Mouse (Mus musculus): ENCODE results near the gene Atp9a.

Atp9a gene

GRCm38 (mm10) chr2:168600750-168601490, 141.3 kb downstream of the Atp9a start:
- DNase-seq (ENCODE audit: low read depth, low spot score), result no peak

- DNase-seq (ENCODE audit: low read depth, low spot score), result no peak
Measured at GRCm38 (mm10) chr2:168595693-168596092, 146.5 kb downstream of the Atp9a start.

DNA sequence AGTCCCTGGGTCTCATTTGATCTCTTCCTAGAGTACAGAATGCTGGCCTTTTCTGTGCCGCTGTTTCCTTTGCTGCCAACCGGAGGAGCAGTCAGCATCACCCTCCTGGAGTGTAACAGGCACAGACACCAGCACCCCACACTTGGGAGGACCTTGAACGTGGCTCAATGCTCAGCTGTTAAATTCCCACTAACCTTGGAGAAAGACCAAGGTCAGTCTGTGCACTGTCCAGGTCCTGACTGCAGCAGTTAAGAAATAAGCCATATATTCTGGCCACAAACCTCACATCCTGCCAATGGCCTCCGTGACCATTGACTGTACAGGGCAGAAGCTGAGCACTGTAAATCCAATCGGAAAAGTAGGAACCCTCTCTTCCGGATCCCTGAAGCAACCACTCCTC, 148.5 kb downstream of the Atp9a start:
- no peak for DNase-seq (ENCODE audit: low read depth, low spot score)

DNA sequence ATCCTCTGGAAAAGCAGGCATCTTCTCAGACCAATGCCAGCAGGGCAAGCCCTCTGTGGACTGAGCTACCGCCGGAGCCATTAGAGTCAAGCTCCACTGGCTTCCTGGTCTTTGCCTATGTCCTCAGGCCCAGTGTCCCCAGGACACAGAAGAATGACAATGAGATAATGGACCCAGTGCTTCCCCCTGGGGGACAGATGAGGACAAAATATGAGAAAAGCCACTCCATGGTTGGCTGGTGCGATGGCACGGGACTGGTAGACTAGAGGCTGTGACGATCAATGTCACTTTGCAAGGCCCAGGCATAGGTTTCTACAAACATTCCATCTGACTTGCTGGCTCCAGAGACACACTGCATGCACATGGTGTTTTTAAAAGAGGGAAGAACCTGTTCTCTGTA, 149.2 kb downstream of the Atp9a start:
- DNase-seq (ENCODE audit: low read depth, low spot score), result no peak

DNA sequence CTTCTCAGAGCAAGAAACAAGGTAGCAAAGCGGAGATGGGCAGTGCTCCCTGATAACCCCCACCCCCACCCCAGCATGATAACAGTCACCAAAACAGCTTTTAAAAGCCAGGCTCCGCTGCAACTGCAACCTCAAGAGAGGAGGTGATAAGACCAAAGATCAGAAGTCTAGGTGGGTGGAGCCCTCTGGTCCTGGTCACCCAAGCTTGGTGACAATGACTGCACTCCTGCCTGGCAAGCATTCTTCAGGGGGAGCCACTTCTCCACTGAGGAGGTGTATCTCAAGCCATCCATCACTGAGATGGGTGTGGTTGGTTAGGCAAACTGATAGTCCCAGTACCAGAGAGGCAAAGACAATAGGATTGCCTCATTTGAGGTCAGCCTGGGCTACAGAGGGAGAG, 151.1 kb downstream of the Atp9a start:
- DNase-seq (ENCODE audit: low read depth, low spot score), result no peak

- DNase-seq (ENCODE audit: low read depth, low spot score), result no peak
Measured at GRCm38 (mm10) chr2:168590556-168590955, 151.7 kb downstream of the Atp9a start.

DNA sequence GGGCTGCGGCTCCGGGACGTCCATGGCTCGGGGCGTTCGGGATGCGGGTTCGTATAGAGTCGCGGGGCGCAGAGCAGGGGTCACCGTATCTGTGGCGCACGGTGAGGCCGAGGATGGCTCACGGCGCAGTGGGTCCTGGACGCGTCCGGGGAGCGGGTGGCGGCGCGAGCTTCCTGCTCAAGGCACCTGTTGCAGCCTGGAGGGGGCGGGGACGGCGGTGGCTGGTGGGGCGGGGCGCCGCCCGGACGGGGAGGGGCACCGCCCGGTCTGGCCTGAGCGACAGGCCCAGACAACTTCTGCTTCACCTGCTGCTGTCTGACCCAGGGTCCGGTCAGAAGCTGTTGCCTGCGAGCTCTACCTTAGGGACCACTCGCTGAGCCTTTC, 152.0 kb downstream of the Atp9a start:
- DNase-seq (ENCODE audit: low read depth, low spot score), result no peak

- DNase-seq (ENCODE audit: low read depth, low spot score), result no peak
Measured at GRCm38 (mm10) chr2:168589368-168590167, 152.6 kb downstream of the Atp9a start.

GRCm38 (mm10) chr2:168588591-168589367, 153.4 kb downstream of the Atp9a start:
- no peak for DNase-seq (ENCODE audit: low read depth, low spot score)

- DNase-seq (ENCODE audit: low read depth, low spot score), result no peak
Measured at GRCm38 (mm10) chr2:168587159-168587558, 155.1 kb downstream of the Atp9a start.

- no peak for DNase-seq (ENCODE audit: low read depth, low spot score)
Measured at GRCm38 (mm10) chr2:168586512-168586911, 155.7 kb downstream of the Atp9a start.

DNA sequence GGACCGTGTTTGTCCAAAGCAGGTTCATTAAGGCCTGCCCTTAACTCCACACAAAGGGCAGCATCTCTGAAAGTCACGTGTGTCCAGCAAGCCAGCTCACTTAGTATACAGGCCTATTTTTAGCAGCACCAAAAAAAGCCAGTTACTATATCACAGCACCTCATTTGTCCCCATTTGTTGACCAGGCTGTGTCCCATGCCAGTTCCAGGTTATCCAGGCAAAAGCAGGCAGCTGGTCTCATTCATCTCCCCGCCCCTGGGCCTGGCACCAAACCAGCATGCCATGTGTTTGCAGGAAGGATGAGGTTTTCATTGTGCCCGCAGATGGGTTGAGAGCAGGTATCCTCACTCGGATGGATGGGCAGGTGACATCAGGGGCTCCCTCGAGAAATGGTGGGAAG, 157.4 kb downstream of the Atp9a start:
- no peak for DNase-seq (ENCODE audit: low read depth, low spot score)

Data from c-Kit-negative CD71-positive TER-119-positive erythroid progenitor cells, embryonic 14.5 days (primary cell).